Mouse (Mus musculus): Measurements from ENCODE around the gene Pmepa1. TPM values are rescaled to one million over a fixed set of nuclear protein-coding genes. Genes with fewer than 3 reads are reported as not detected.
A peak's percentile ranks its signal among the peaks of the same experiment; 100 is the strongest.

The Pmepa1 gene
- polyA plus RNA-seq, 1 experiment from 2014 or later: 6.9 TPM

DNA sequence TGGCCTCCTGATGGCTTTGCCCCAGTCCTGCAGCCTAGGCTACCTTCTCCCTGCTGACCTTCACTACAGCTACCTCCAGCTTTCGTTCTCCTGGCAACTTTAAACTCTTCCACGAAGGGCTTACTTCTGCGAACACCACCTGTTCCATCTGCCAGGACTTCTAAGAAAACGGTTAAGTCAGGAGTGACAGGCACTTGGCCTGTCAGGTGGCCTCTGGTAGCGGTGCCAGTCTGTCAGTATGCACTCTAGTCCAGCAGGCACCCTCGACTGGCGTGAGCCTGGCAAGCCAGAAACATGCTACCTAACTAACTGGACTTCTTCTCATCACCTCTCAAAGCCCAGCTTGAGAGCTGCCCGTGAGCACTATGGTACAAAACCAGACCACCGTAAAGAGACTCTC, 32.7 kb downstream of the Pmepa1 start:
- Histone ChIP-seq H3K9me3 (replicated peaks; ENCODE audit: control insufficient read depth, low read length) (no peaks in the 10 kb centered on the region), H3K27me3 (replicated peaks; ENCODE audit: control insufficient read depth, insufficient read depth, low read length) (no peaks in the 10 kb centered on the region), H3K9ac (ENCODE audit: low read length) (no peak overlapping the region), H3K4me1 (ENCODE audit: control insufficient read depth, insufficient read depth, low read length) (peaks cover 33% of the 10 kb centered on the region), H3K4me2 (ENCODE audit: low read length) (no peak overlapping the region), H3K4me3 (ENCODE audit: low read depth, low read length) (no peak overlapping the region), H3K27ac (ENCODE audit: low read depth, low read length) (no peak overlapping the region), H3K36me3 (ENCODE audit: control insufficient read depth, insufficient read depth, low read length) (no peaks in the 10 kb centered on the region)
- DNase-seq (ENCODE audit: low spot score) (no peak), ATAC-seq (no peak)
- WGBS: 67% methylated on average over 9 of the region's 9 CpGs

DNA sequence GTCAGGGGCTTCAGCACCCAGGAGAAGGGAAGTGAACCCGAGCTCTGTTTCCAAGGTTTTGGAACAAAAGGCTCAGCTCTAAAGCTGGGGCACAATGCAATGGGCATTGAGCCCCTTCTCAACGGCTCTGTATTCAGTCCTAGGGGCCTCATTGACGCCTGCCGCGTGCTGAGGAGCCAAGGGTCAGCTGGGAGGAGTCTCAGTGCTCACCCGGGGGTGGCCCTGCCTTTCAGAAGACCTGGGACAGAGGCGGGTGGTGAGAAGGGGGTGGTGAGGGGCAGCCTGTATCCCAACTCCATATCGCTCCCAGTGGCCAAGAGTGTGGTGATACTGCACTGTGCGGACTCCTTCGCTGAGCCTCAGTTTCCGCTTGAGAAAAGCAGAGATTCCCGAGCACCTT, 33.5 kb downstream of the Pmepa1 start:
- 8% methylated on average over 12 of the region's 12 CpGs for WGBS
- no peak overlapping the region for H3K4me3 ChIP-seq (ENCODE audit: low read depth, low read length)
- H3K9me3 ChIP-seq (replicated peaks; ENCODE audit: control insufficient read depth, low read length): no peaks in the 10 kb centered on the region
- DNase-seq (ENCODE audit: low spot score) (peak; percentile 64), ATAC-seq (peak; percentile 63)
- no peak overlapping the region for H3K27ac ChIP-seq (ENCODE audit: low read depth, low read length)
- peaks cover 38% of the 10 kb centered on the region for H3K4me1 ChIP-seq (ENCODE audit: control insufficient read depth, insufficient read depth, low read length)
- H3K9ac ChIP-seq (ENCODE audit: low read length): no peak overlapping the region
- H3K36me3 ChIP-seq (ENCODE audit: control insufficient read depth, insufficient read depth, low read length): no peaks in the 10 kb centered on the region
- H3K27me3 ChIP-seq (replicated peaks; ENCODE audit: control insufficient read depth, insufficient read depth, low read length): no peaks in the 10 kb centered on the region
- H3K4me2 ChIP-seq (ENCODE audit: low read length): no peak overlapping the region

DNA sequence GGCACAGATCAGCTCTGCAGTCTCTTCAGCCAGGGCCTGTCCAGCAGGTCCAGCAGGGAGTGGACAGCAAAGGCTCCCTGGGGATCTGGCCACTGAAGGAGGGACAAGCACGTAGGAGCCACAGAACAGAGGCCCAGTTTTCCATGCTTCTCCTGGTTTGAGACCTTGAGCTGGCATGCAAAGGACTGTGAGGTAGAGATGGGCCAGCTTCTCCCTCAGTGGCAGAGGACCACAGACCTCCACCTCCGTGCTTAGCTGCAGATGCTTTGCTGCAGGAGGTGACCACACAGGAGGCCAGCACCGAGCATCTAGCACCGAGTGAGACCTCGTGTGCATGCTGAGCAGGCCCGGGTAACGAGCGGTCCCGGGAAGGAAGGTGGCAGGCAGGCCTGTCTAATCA, 35.6 kb downstream of the Pmepa1 start:
- Histone ChIP-seq H3K27ac (ENCODE audit: low read depth, low read length) (peak overlapping the region; percentile 34; the same call in 1 of the 2 replicates), H3K9ac (ENCODE audit: low read length) (0 out of 2 replicates have a peak overlapping the region, but pooled peaks have one; percentile 2), H3K4me1 (ENCODE audit: control insufficient read depth, insufficient read depth, low read length) (peaks cover 45% of the 10 kb centered on the region)

DNA sequence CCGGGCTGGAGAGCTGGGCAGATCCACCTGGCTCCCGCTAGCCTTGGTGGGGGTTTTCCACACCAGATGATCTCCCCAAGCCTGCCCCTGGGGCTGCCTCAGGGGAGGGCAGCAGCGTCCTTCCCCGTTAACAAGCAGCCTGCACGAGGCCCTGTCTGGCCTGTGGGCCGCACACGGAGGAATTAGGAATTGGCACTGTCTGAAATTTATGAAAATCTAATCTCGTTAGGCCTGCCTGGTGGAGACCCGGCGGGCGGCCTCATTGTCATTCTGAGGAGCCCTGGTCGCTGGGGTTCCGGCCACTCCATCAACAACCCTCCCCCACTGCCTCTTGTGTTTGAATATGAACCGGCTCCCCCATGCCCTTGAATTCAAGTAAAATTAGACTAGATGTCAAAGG, 37.8 kb downstream of the Pmepa1 start:
- 0 out of 2 replicates have a peak, but pooled peaks have one; percentile 4 for ATAC-seq
- no peak overlapping the region for H3K4me3 ChIP-seq (ENCODE audit: low read depth, low read length)
- 0 out of 2 replicates have a peak overlapping the region, but pooled peaks have one; percentile 26 for H3K9ac ChIP-seq (ENCODE audit: low read length)
- 1% methylated on average over 14 of the region's 14 CpGs for WGBS
- no peaks in the 10 kb centered on the region for H3K9me3 ChIP-seq (replicated peaks; ENCODE audit: control insufficient read depth, low read length)
- H3K4me1 ChIP-seq (ENCODE audit: control insufficient read depth, insufficient read depth, low read length): peaks cover 43% of the 10 kb centered on the region
- H3K36me3 ChIP-seq (ENCODE audit: control insufficient read depth, insufficient read depth, low read length): peaks cover 2% of the 10 kb centered on the region; the same call in 1 of the 2 replicates
- no peak overlapping the region for H3K4me2 ChIP-seq (ENCODE audit: low read length)
- DNase-seq (ENCODE audit: low spot score): peak; percentile 50
- H3K27me3 ChIP-seq (replicated peaks; ENCODE audit: control insufficient read depth, insufficient read depth, low read length): no peaks in the 10 kb centered on the region
- H3K27ac ChIP-seq (ENCODE audit: low read depth, low read length): no peak overlapping the region

More for the DNA sequence above, 35.6 kb downstream of the Pmepa1 start:
- ATAC-seq (no peak), DNase-seq (ENCODE audit: low spot score) (no peak)
- no peak overlapping the region for H3K4me3 ChIP-seq (ENCODE audit: low read depth, low read length)
- H3K9me3 ChIP-seq (replicated peaks; ENCODE audit: control insufficient read depth, low read length): no peaks in the 10 kb centered on the region
- no peaks in the 10 kb centered on the region for H3K36me3 ChIP-seq (ENCODE audit: control insufficient read depth, insufficient read depth, low read length)
- 24% methylated on average over 9 of the region's 9 CpGs for WGBS
- no peak overlapping the region for H3K4me2 ChIP-seq (ENCODE audit: low read length)
- no peaks in the 10 kb centered on the region for H3K27me3 ChIP-seq (replicated peaks; ENCODE audit: control insufficient read depth, insufficient read depth, low read length)

DNA sequence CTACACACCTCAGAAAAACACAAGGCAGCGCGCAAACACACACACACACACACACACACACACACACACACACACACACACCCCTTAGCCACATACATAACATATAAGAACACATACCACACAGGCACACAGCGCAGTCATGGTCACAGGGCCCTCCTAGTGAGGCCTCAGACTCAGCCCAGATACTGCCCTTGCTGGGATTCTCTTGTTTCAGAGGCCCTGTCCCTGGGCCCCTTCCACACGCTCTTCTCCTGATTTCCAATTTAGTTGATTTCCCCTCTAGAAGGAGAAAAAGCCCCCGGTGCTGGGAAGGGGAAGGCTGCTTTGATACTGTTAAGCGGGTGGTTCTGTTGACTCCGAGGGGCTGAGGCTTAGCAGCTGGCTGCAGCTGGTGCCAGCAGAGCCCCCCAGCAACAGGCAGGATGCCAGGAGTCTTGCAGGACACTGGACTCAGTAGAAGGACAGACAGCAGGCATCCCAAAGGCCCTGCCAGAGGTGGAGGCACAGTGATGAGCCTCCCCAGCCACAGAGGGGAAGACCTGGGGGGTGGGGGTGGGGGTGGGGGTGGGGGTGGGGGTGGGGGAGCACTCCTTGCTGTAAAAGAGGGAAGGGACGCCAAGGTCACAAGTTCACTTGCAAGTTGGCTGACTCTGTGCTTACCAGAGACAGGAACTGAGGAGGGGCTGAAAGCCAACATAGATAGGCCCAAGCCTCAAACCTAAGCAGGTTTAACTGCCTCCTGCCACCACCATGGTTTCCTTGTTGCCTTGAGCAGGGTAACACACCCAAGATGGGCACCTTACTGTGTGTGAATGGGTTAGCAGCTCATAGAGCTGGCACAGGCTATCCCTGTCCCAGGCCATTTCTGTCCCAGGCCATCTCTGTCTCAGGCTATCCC, 40.6 kb downstream of the Pmepa1 start:
- DNase-seq (ENCODE audit: low spot score) (peak; percentile 48), ATAC-seq (peak; percentile 19; the same call in 1 of the 2 replicates)
- peaks cover 26% of the 10 kb centered on the region for H3K4me1 ChIP-seq (ENCODE audit: control insufficient read depth, insufficient read depth, low read length)
- WGBS: 53% methylated on average over 8 of the region's 8 CpGs
- no peak overlapping the region for H3K4me2 ChIP-seq (ENCODE audit: low read length)
- no peak overlapping the region for H3K9ac ChIP-seq (ENCODE audit: low read length)
- no peaks in the 10 kb centered on the region for H3K9me3 ChIP-seq (replicated peaks; ENCODE audit: control insufficient read depth, low read length)
- no peak overlapping the region for H3K4me3 ChIP-seq (ENCODE audit: low read depth, low read length)
- no peaks in the 10 kb centered on the region for H3K27me3 ChIP-seq (replicated peaks; ENCODE audit: control insufficient read depth, insufficient read depth, low read length)
- H3K27ac ChIP-seq (ENCODE audit: low read depth, low read length): 0 out of 2 replicates have a peak overlapping the region, but pooled peaks have one; percentile 1
- H3K36me3 ChIP-seq (ENCODE audit: control insufficient read depth, insufficient read depth, low read length): peaks cover 30% of the 10 kb centered on the region

DNA sequence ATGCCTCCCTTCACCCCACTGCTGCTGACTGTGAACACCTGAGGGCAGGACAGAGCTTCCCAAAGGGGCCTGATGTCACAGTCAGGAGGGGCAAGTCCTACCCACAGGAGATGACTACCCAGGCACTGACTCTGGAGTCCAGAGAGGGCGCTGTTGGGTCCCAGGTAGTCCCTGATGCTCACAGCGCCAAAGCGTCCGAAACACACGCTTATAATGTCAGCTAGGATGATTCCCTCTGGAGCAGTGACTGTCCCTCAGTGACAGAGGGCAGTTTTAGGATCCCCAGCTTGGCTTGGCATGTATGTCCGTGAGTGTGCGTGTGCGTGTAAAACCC, 43.6 kb downstream of the Pmepa1 start:
- Histone ChIP-seq H3K9me3 (replicated peaks; ENCODE audit: control insufficient read depth, low read length) (no peaks in the 10 kb centered on the region), H3K4me2 (ENCODE audit: low read length) (no peak overlapping the region), H3K4me3 (ENCODE audit: low read depth, low read length) (no peak overlapping the region), H3K9ac (ENCODE audit: low read length) (no peak overlapping the region), H3K36me3 (ENCODE audit: control insufficient read depth, insufficient read depth, low read length) (peaks cover 50% of the 10 kb centered on the region), H3K4me1 (ENCODE audit: control insufficient read depth, insufficient read depth, low read length) (peaks cover 11% of the 10 kb centered on the region), H3K27me3 (replicated peaks; ENCODE audit: control insufficient read depth, insufficient read depth, low read length) (no peaks in the 10 kb centered on the region), H3K27ac (ENCODE audit: low read depth, low read length) (no peak overlapping the region)
- WGBS: 82% methylated on average over 8 of the region's 8 CpGs
- ATAC-seq: no peak
- no peak for DNase-seq (ENCODE audit: low spot score)

DNA sequence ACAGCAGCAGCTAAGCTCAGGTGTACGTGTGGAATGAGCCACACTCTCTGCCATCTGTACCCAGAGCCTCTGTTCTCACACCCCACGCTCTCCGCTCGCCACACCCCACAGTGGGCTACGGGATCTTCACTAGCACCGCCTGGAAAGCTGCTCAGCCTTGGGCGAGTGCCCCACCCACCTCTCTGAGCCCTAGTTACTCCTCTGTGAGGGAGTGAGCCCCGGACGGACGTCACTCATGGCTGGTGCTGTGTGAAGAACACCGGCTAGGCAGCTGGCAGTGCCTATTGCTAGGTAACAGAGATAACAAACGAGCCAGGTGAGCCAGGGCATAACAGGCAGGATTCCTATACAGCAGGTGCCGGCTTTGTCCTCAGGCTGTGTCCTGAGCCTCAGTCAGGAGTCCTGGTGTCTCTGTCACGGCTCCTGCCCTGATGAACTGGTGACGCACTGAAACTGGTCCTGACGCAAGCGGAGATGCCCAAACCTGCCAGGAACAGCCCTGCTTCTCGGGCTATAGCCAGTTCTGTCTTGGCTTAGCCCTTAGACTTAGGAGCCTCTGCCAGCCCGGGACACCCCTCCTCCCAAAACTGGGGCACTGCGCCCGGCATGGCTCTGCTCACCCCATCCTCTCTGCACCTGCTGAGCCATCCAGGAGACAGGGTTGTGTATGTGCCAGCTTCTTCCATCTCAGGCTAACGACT, 44.1 kb downstream of the Pmepa1 start:
- DNase-seq (ENCODE audit: low spot score) (no peak), ATAC-seq (no peak)
- Histone ChIP-seq H3K4me1 (ENCODE audit: control insufficient read depth, insufficient read depth, low read length) (peaks cover 9% of the 10 kb centered on the region), H3K9ac (ENCODE audit: low read length) (no peak overlapping the region), H3K4me2 (ENCODE audit: low read length) (no peak overlapping the region), H3K9me3 (replicated peaks; ENCODE audit: control insufficient read depth, low read length) (no peaks in the 10 kb centered on the region), H3K27me3 (replicated peaks; ENCODE audit: control insufficient read depth, insufficient read depth, low read length) (no peaks in the 10 kb centered on the region), H3K4me3 (ENCODE audit: low read depth, low read length) (no peak overlapping the region), H3K36me3 (ENCODE audit: control insufficient read depth, insufficient read depth, low read length) (peaks cover 54% of the 10 kb centered on the region), H3K27ac (ENCODE audit: low read depth, low read length) (no peak overlapping the region)
- WGBS: 77% methylated on average over 22 of the region's 22 CpGs

DNA sequence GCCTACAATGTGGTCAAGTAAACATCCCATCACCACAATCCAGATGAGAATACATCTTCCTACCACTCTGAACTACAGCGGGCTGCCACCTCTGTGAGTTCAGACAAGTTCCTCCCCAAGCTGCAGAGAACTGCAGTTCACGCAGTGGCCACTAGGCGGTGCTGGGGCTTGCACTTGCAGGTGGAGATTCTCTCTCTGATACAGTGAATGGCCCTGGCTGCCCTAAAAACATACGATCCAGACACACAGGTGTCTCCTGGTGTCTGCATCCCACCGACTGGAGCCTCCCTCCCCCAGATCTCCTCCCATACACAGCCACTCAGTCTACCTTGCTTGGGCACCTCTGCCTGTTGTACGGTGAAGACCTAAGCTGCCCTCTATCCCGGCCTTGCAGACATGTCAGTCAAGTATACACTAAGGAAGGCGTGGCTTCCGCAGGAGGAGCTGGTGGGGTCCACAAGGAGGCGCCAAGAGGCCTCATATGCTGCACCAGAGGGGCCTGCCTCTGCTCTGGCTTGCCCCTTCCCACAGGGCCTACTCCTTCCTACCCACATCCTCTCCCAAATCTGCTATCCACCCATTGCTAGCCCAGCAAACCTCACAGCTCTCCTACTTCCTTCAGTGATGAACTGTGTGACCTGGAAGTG, 46.6 kb downstream of the Pmepa1 start:
- H3K9me3 ChIP-seq (replicated peaks; ENCODE audit: control insufficient read depth, low read length): no peaks in the 10 kb centered on the region
- WGBS: 3% methylated on average over 10 of the region's 10 CpGs
- H3K4me2 ChIP-seq (ENCODE audit: low read length): no peak overlapping the region
- H3K36me3 ChIP-seq (ENCODE audit: control insufficient read depth, insufficient read depth, low read length): peaks cover 72% of the 10 kb centered on the region
- peak; percentile 90 for ATAC-seq
- H3K9ac ChIP-seq (ENCODE audit: low read length): peak overlapping the region; percentile 25; the same call in 1 of the 2 replicates
- no peak overlapping the region for H3K4me3 ChIP-seq (ENCODE audit: low read depth, low read length)
- peak; percentile 93 for DNase-seq (ENCODE audit: low spot score)
- no peaks in the 10 kb centered on the region for H3K27me3 ChIP-seq (replicated peaks; ENCODE audit: control insufficient read depth, insufficient read depth, low read length)
- peak overlapping the region; percentile 28; the same call in 1 of the 2 replicates for H3K27ac ChIP-seq (ENCODE audit: low read depth, low read length)
- no peaks in the 10 kb centered on the region for H3K4me1 ChIP-seq (ENCODE audit: control insufficient read depth, insufficient read depth, low read length)
